Mouse (Mus musculus) liver, adult 2 months (tissue): ENCODE measurements around the gene Pgam2.

Experiments
- CTCF ChIP-seq: fragments of 200-500 bp; IDR thresholded peaks from 2 replicates; pipeline ENCODE4 v1.5.1; 2011; ENCODE audit warnings: low read depth, low read length, control low read depth
- POLR2A ChIP-seq: fragments of 200-500 bp; IDR thresholded peaks from 2 replicates; pipeline ENCODE4 v1.6.1; 2011; ENCODE audit warnings: low read length, control low read depth; ENCODE audit not compliant: insufficient read depth; ENCODE audit errors: extremely low read depth

DNA sequence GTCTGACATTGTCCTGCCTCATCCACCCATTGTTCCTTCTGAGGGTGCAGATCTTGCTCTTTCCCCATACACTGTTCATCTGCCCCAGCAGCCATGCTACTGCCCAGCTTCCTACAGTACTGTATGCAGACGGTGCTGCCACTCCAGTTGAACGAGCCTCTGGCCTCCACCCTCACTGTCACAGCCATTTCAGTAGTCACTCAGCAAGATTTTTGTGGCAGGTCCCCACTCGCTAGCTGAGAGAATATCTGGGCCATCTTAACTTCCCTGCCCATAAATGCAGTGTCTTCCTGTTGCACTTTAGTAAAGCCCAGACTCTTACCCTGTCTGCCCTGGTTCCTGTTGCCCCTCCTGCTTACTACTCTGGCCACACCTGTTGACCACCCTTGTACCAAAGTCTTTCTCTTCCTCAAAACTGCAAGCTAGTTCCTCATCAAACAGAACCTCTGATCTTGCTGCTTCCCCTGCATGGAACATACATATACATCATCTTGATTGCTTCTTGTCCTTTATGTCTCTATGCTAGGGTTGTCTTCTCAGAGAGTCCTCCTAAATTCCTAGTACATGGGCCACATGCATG, 13.7 kb downstream of the Pgam2 start:
- TF ChIP-seq POLR2A (no peak), CTCF (no peak)
